Mouse (Mus musculus): ENCODE results near the gene Myh9. TPM values are rescaled to one million over a fixed set of nuclear protein-coding genes. Genes with fewer than 3 reads are reported as not detected.
A peak's percentile ranks its signal among the peaks of the same experiment; 100 is the strongest.

The Myh9 gene
- 62.3 and 71.0 TPM in 2 replicates for polyA plus RNA-seq (2015; fragmentation: Nextera tagmentation; extraction: Ambion mirVana)

GRCm38 (mm10) chr15:77842047-77842843, at the start of gene Myh9:
Gene Myh9 (minus strand): TSS chr15:77842175.
- peak; percentile 100 for DNase-seq (ENCODE audit: low spot score)

GRCm38 (mm10) chr15:77891766-77892165, 49.8 kb upstream of the Myh9 start:
- DNase-seq (ENCODE audit: low spot score), result no peak

- no peak for DNase-seq (ENCODE audit: low spot score)
Observed at GRCm38 (mm10) chr15:77889761-77890422, 47.9 kb upstream of the Myh9 start.

GRCm38 (mm10) chr15:77888286-77888685, 46.3 kb upstream of the Myh9 start:
- DNase-seq (ENCODE audit: low spot score), result no peak

- no peak for DNase-seq (ENCODE audit: low spot score)
Observed at GRCm38 (mm10) chr15:77887093-77887488, 45.1 kb upstream of the Myh9 start.

GRCm38 (mm10) chr15:77886369-77887092, 44.6 kb upstream of the Myh9 start:
- no peak for DNase-seq (ENCODE audit: low spot score)

- DNase-seq (ENCODE audit: low spot score), result no peak
Observed at GRCm38 (mm10) chr15:77885945-77886344, 44.0 kb upstream of the Myh9 start.

GRCm38 (mm10) chr15:77885159-77885558, 43.2 kb upstream of the Myh9 start:
- no peak for DNase-seq (ENCODE audit: low spot score)

GRCm38 (mm10) chr15:77883697-77884010, 41.7 kb upstream of the Myh9 start:
- DNase-seq (ENCODE audit: low spot score), result no peak

- DNase-seq (ENCODE audit: low spot score), result no peak
Observed at GRCm38 (mm10) chr15:77882797-77883696, 41.1 kb upstream of the Myh9 start.

GRCm38 (mm10) chr15:77882297-77882696, 40.3 kb upstream of the Myh9 start:
- DNase-seq (ENCODE audit: low spot score), result no peak

- no peak for DNase-seq (ENCODE audit: low spot score)
Observed at GRCm38 (mm10) chr15:77881698-77882097, 39.7 kb upstream of the Myh9 start.

- no peak for DNase-seq (ENCODE audit: low spot score)
Observed at GRCm38 (mm10) chr15:77880738-77881137, 38.8 kb upstream of the Myh9 start.

- DNase-seq (ENCODE audit: low spot score), result no peak
Observed at GRCm38 (mm10) chr15:77879756-77880155, 37.8 kb upstream of the Myh9 start.

GRCm38 (mm10) chr15:77877209-77877608, 35.2 kb upstream of the Myh9 start:
- peak; percentile 47 for DNase-seq (ENCODE audit: low spot score)

- no peak for DNase-seq (ENCODE audit: low spot score)
Observed at GRCm38 (mm10) chr15:77876716-77877115, 34.7 kb upstream of the Myh9 start.

GRCm38 (mm10) chr15:77875953-77876352, 34.0 kb upstream of the Myh9 start:
- DNase-seq (ENCODE audit: low spot score), result no peak

- no peak for DNase-seq (ENCODE audit: low spot score)
Observed at GRCm38 (mm10) chr15:77874807-77875206, 32.8 kb upstream of the Myh9 start.

GRCm38 (mm10) chr15:77874310-77874709, 32.3 kb upstream of the Myh9 start:
- no peak for DNase-seq (ENCODE audit: low spot score)

- no peak for DNase-seq (ENCODE audit: low spot score)
Observed at GRCm38 (mm10) chr15:77873564-77873963, 31.6 kb upstream of the Myh9 start.

- no peak for DNase-seq (ENCODE audit: low spot score)
Observed at GRCm38 (mm10) chr15:77872996-77873395, 31.0 kb upstream of the Myh9 start.
